ENCODE assay signal across 11 mouse cellular contexts in genomic region chr10:96373481-96373880, GRCm38 (mm10).
DNase-seq lines count a peak whose midpoint lies in the region; ATAC-seq and TF ChIP-seq lines count a peak whose summit lies in the region.
"Had no signal": no experiment of that assay in that cellular context is flagged by ENCODE, and none has a peak within 500 bp of the region (broad histone marks: within the 10 kb centered on the region; RNA-seq: fewer than 3 reads in every experiment).

No protein-coding gene starts in this region.

- no peak for ATAC-seq in midbrain, embryonic 15.5 days (replicated peaks)
- ATAC-seq in granulocyte monocyte progenitor cell, adult 5-6 weeks (replicated peaks; ENCODE audit: poor library complexity, severe bottlenecking) = peak; percentile 41
- no peak for ATAC-seq in forebrain, postnatal 0 days
- ATAC-seq: forebrain, embryonic 14.5 days had no signal

- 73% methylated on average over 7 of the region's 7 CpGs for WGBS in midbrain, embryonic 10.5 days
- 67% methylated on average over 7 of the region's 7 CpGs for WGBS in midbrain, embryonic 15.5 days
- WGBS in small intestine, adult 2 months = 81% methylated on average over 7 of the region's 7 CpGs
- 77% methylated on average over 7 of the region's 7 CpGs for WGBS in forebrain, postnatal 0 days

- H3K4me3 ChIP-seq in midbrain, embryonic 10.5 days = no peak overlapping the region
- no peak overlapping the region for H3K4me3 ChIP-seq in midbrain, embryonic 15.5 days
- H3K4me3 ChIP-seq in small intestine, adult 2 months (ENCODE audit: low read depth, low read length) = no peak overlapping the region
- no peak overlapping the region for H3K4me3 ChIP-seq in forebrain, postnatal 0 days (ENCODE audit: low read depth, low read length)
- H3K4me3 ChIP-seq: lung, embryonic 15.5 days; neural tube, embryonic 13.5 days had no signal

- H3K9ac ChIP-seq in midbrain, embryonic 15.5 days = no peak overlapping the region
- no peak overlapping the region for H3K9ac ChIP-seq in forebrain, postnatal 0 days
- H3K9ac ChIP-seq: lung, embryonic 15.5 days; neural tube, embryonic 13.5 days had no signal

- no peak for TF ChIP-seq POLR2A in small intestine, adult 2 months (IDR thresholded peaks at IDR 0.05; ENCODE audit: low read depth, low read length)

- H3K27me3 ChIP-seq in midbrain, embryonic 10.5 days (ENCODE audit: low read depth, poor library complexity, severe bottlenecking) = no peaks in the 10 kb centered on the region
- no peaks in the 10 kb centered on the region for H3K27me3 ChIP-seq in midbrain, embryonic 15.5 days (replicated peaks)
- no peaks in the 10 kb centered on the region for H3K27me3 ChIP-seq in small intestine, adult 2 months (ENCODE audit: control insufficient read depth, insufficient read depth, low read length)
- no peaks in the 10 kb centered on the region for H3K27me3 ChIP-seq in forebrain, postnatal 0 days (ENCODE audit: insufficient read depth, low read length)
- H3K27me3 ChIP-seq: lung, embryonic 15.5 days; neural tube, embryonic 13.5 days had no signal

- H3K36me3 ChIP-seq in midbrain, embryonic 10.5 days = no peaks in the 10 kb centered on the region
- H3K36me3 ChIP-seq in midbrain, embryonic 15.5 days (replicated peaks) = no peaks in the 10 kb centered on the region
- H3K36me3 ChIP-seq in small intestine, adult 2 months (ENCODE audit: control insufficient read depth, insufficient read depth, low read length) = no peaks in the 10 kb centered on the region
- H3K36me3 ChIP-seq in forebrain, postnatal 0 days (ENCODE audit: insufficient read depth) = no peaks in the 10 kb centered on the region
- H3K36me3 ChIP-seq: lung, embryonic 15.5 days; neural tube, embryonic 13.5 days had no signal

- peaks cover 24% of the 10 kb centered on the region for H3K4me1 ChIP-seq in midbrain, embryonic 10.5 days
- peaks cover 11% of the 10 kb centered on the region for H3K4me1 ChIP-seq in midbrain, embryonic 15.5 days
- peaks cover 2% of the 10 kb centered on the region for H3K4me1 ChIP-seq in small intestine, adult 2 months (ENCODE audit: control insufficient read depth, insufficient read depth, insufficient read length, low read length)
- 0 out of 2 replicates have a peak, but pooled peaks cover 6% of the 10 kb centered on the region for H3K4me1 ChIP-seq in forebrain, postnatal 0 days (ENCODE audit: insufficient read depth)

- DNase-seq in midbrain, embryonic 10.5 days (ENCODE audit: low spot score) = no peak
- DNase-seq in thymus, postnatal 36 days = peak; percentile 49 to 54
- no peak for DNase-seq in gastrocnemius, postnatal 14 days
- no peak for DNase-seq in forebrain, postnatal 0 days
- DNase-seq: heart, postnatal 10 days had no signal

- intact Hi-C loops in gastrocnemius, postnatal 14 days (cut with DNase I; ENCODE audit: low total_unique reads) = no loop called here

- H3K9me3 ChIP-seq in midbrain, embryonic 10.5 days (replicated peaks) = no peaks in the 10 kb centered on the region
- no peaks in the 10 kb centered on the region for H3K9me3 ChIP-seq in midbrain, embryonic 15.5 days
- no peaks in the 10 kb centered on the region for H3K9me3 ChIP-seq in forebrain, postnatal 0 days (ENCODE audit: low read length)
- H3K9me3 ChIP-seq: lung, embryonic 15.5 days; neural tube, embryonic 13.5 days had no signal

- H3K4me2 ChIP-seq in midbrain, embryonic 15.5 days = no peak overlapping the region
- no peak overlapping the region for H3K4me2 ChIP-seq in forebrain, postnatal 0 days (ENCODE audit: low read depth)
- H3K4me2 ChIP-seq: lung, embryonic 15.5 days; neural tube, embryonic 13.5 days had no signal

- H3K27ac ChIP-seq in midbrain, embryonic 10.5 days (replicated peaks) = peak overlapping the region; percentile 28; the same call in 1 of the 2 replicates
- no peak overlapping the region for H3K27ac ChIP-seq in midbrain, embryonic 15.5 days
- H3K27ac ChIP-seq in small intestine, adult 2 months (ENCODE audit: insufficient read depth, low read depth, low read length) = peak overlapping the region; percentile 73
- H3K27ac ChIP-seq in forebrain, postnatal 0 days (ENCODE audit: low read depth, low read length) = no peak overlapping the region
- H3K27ac ChIP-seq: lung, embryonic 15.5 days; neural tube, embryonic 13.5 days had no signal

- TF ChIP-seq CTCF in small intestine, adult 2 months (IDR thresholded peaks at IDR 0.05; ENCODE audit: extremely low read depth, insufficient read length, insufficient replicate concordance, low read depth, low read length) = no peak
- no peak for TF ChIP-seq CTCF in forebrain, postnatal 0 days (IDR thresholded peaks at IDR 0.05; ENCODE audit: low read depth)

Comparison
In these comparisons a context has a peak if more than half of its experiments do, and no peak if none do; other contexts are left out.
1. H3K27ac ChIP-seq: peak in midbrain, embryonic 10.5 days (single experiment) and small intestine, adult 2 months (single experiment); none in midbrain, embryonic 15.5 days (single experiment) and forebrain, postnatal 0 days (single experiment).
2. DNase-seq: peak in thymus, postnatal 36 days (2 of 2); none in midbrain, embryonic 10.5 days (single experiment), gastrocnemius, postnatal 14 days (single experiment) and forebrain, postnatal 0 days (single experiment).